15 mouse cellular contexts compared by ENCODE assay signal in genomic region chr11:47129992-47130391, GRCm38 (mm10).
DNase-seq lines count a peak whose midpoint lies in the region; ATAC-seq and TF ChIP-seq lines count a peak whose summit lies in the region.
"Had no signal": no experiment of that assay in that cellular context is flagged by ENCODE, and none has a peak within 500 bp of the region (broad histone marks: within the 10 kb centered on the region; RNA-seq: fewer than 3 reads in every experiment).

No protein-coding gene starts in this region.

- H3K9ac ChIP-seq in liver, adult 2 months (ENCODE audit: low read depth, low read length): no peak overlapping the region
- H3K9ac ChIP-seq in liver, embryonic 12.5 days: no peak overlapping the region
- no peak overlapping the region for H3K9ac ChIP-seq in hindbrain, embryonic 11.5 days (ENCODE audit: low read depth, low read length)
- H3K9ac ChIP-seq: forebrain, embryonic 13.5 days; heart, embryonic 15.5 days; hindbrain, embryonic 15.5 days; limb, embryonic 12.5 days had no signal

- no peak overlapping the region for H3K4me3 ChIP-seq in liver, adult 2 months (ENCODE audit: insufficient read depth, low read depth, low read length)
- no peak overlapping the region for H3K4me3 ChIP-seq in liver, embryonic 12.5 days
- no peak overlapping the region for H3K4me3 ChIP-seq in kidney, adult 2 months (ENCODE audit: insufficient read depth, low read depth, low read length)
- no peak overlapping the region for H3K4me3 ChIP-seq in limb, embryonic 10.5 days
- H3K4me3 ChIP-seq in hindbrain, embryonic 11.5 days (ENCODE audit: low read depth, low read length): no peak overlapping the region
- H3K4me3 ChIP-seq: forebrain, embryonic 13.5 days; heart, embryonic 15.5 days; hindbrain, embryonic 15.5 days; limb, embryonic 12.5 days had no signal

- no peak for ATAC-seq in liver, embryonic 12.5 days
- ATAC-seq in hindbrain, embryonic 11.5 days (ENCODE audit: low FRiP score): no peak
- ATAC-seq: forebrain, embryonic 13.5 days; midbrain, embryonic 16.5 days had no signal

- no peak overlapping the region for H3K27ac ChIP-seq in liver, adult 2 months (replicated peaks; ENCODE audit: insufficient read depth, low read depth, low read length)
- H3K27ac ChIP-seq in liver, embryonic 12.5 days: no peak overlapping the region
- no peak overlapping the region for H3K27ac ChIP-seq in kidney, adult 2 months (ENCODE audit: insufficient read depth, low read depth, low read length)
- H3K27ac ChIP-seq in limb, embryonic 10.5 days: no peak overlapping the region
- no peak overlapping the region for H3K27ac ChIP-seq in hindbrain, embryonic 11.5 days (ENCODE audit: low read depth, low read length)
- H3K27ac ChIP-seq: forebrain, embryonic 13.5 days; heart, embryonic 15.5 days; hindbrain, embryonic 15.5 days; limb, embryonic 12.5 days had no signal

- H3K4me1 ChIP-seq in liver, adult 2 months (ENCODE audit: control insufficient read depth, insufficient read depth, low read length): peaks cover 2% of the 10 kb centered on the region; the same call in 1 of the 2 replicates
- H3K4me1 ChIP-seq in liver, embryonic 12.5 days: no peaks in the 10 kb centered on the region
- H3K4me1 ChIP-seq in kidney, adult 2 months (ENCODE audit: control insufficient read depth, insufficient read depth, low read length): 0 out of 2 replicates have a peak, but pooled peaks cover 2% of the 10 kb centered on the region
- H3K4me1 ChIP-seq in limb, embryonic 10.5 days: peaks cover 15% of the 10 kb centered on the region
- no peaks in the 10 kb centered on the region for H3K4me1 ChIP-seq in hindbrain, embryonic 11.5 days (replicated peaks; ENCODE audit: control insufficient read depth, insufficient read depth, low read length)
- H3K4me1 ChIP-seq: forebrain, embryonic 13.5 days; heart, embryonic 15.5 days; hindbrain, embryonic 15.5 days had no signal

- H3K4me2 ChIP-seq in liver, embryonic 12.5 days: no peak overlapping the region
- no peak overlapping the region for H3K4me2 ChIP-seq in hindbrain, embryonic 11.5 days (replicated peaks; ENCODE audit: low read depth, low read length)
- H3K4me2 ChIP-seq: forebrain, embryonic 13.5 days; heart, embryonic 15.5 days; hindbrain, embryonic 15.5 days; limb, embryonic 12.5 days had no signal

- H3K36me3 ChIP-seq in liver, adult 2 months (ENCODE audit: control insufficient read depth, insufficient read depth, low read length): no peaks in the 10 kb centered on the region
- no peaks in the 10 kb centered on the region for H3K36me3 ChIP-seq in liver, embryonic 12.5 days
- no peaks in the 10 kb centered on the region for H3K36me3 ChIP-seq in kidney, adult 2 months (ENCODE audit: control insufficient read depth, insufficient read depth, low read length)
- H3K36me3 ChIP-seq in limb, embryonic 10.5 days: no peaks in the 10 kb centered on the region
- no peaks in the 10 kb centered on the region for H3K36me3 ChIP-seq in hindbrain, embryonic 11.5 days (ENCODE audit: control insufficient read depth, insufficient read depth, low read length)
- H3K36me3 ChIP-seq: heart, embryonic 15.5 days; hindbrain, embryonic 15.5 days; limb, embryonic 12.5 days had no signal

- no peaks in the 10 kb centered on the region for H3K27me3 ChIP-seq in liver, adult 2 months (ENCODE audit: control insufficient read depth, insufficient read depth, low read length)
- no peaks in the 10 kb centered on the region for H3K27me3 ChIP-seq in liver, embryonic 12.5 days (replicated peaks)
- no peaks in the 10 kb centered on the region for H3K27me3 ChIP-seq in kidney, adult 2 months (replicated peaks; ENCODE audit: control insufficient read depth, insufficient read depth, low read length)
- H3K27me3 ChIP-seq in limb, embryonic 10.5 days (ENCODE audit: low read depth, poor library complexity, severe bottlenecking): no peaks in the 10 kb centered on the region
- no peaks in the 10 kb centered on the region for H3K27me3 ChIP-seq in hindbrain, embryonic 11.5 days (ENCODE audit: control insufficient read depth, insufficient read depth, low read length)
- H3K27me3 ChIP-seq: forebrain, embryonic 13.5 days; heart, embryonic 15.5 days; hindbrain, embryonic 15.5 days; limb, embryonic 12.5 days had no signal

- WGBS in liver, adult 2 months: 18% methylated on average over 7 of the region's 7 CpGs
- WGBS in liver, embryonic 12.5 days (ENCODE audit: insufficient replicate concordance): 43% methylated on average over 7 of the region's 7 CpGs
- 29% methylated on average over 7 of the region's 7 CpGs for WGBS in kidney, adult 2 months
- 46% methylated on average over 7 of the region's 7 CpGs for WGBS in limb, embryonic 10.5 days
- WGBS in hindbrain, embryonic 11.5 days: 63% methylated on average over 7 of the region's 7 CpGs

- H3K79me2 ChIP-seq in liver, adult 2 months (ENCODE audit: control insufficient read depth, insufficient read depth, low read length): no peaks in the 10 kb centered on the region

- no peak for TF ChIP-seq CTCF in liver, adult 2 months (IDR thresholded peaks at IDR 0.05; ENCODE audit: low read depth, low read length)
- no peak for TF ChIP-seq CTCF in kidney, adult 2 months (conservative IDR thresholded peaks at IDR 0.05; ENCODE audit: insufficient read depth, insufficient read length, low read depth, low read length)

- H3K9me3 ChIP-seq in liver, embryonic 12.5 days (replicated peaks): no peaks in the 10 kb centered on the region
- H3K9me3 ChIP-seq in limb, embryonic 10.5 days (replicated peaks): no peaks in the 10 kb centered on the region
- no peaks in the 10 kb centered on the region for H3K9me3 ChIP-seq in hindbrain, embryonic 11.5 days (ENCODE audit: control insufficient read depth, low read length)
- H3K9me3 ChIP-seq: forebrain, embryonic 13.5 days; heart, embryonic 15.5 days; hindbrain, embryonic 15.5 days; limb, embryonic 12.5 days had no signal

- TF ChIP-seq POLR2A in liver, adult 2 months (IDR thresholded peaks at IDR 0.05; ENCODE audit: extremely low read depth, insufficient read depth, low read length): no peak
- no peak for TF ChIP-seq POLR2A in kidney, adult 2 months (IDR thresholded peaks at IDR 0.05; ENCODE audit: low read depth, low read length)

- DNase-seq in liver, adult 2 months (ENCODE audit: extremely low read depth, low read depth, low spot score): peak; percentile 85
- peak; percentile 45 to 61 for DNase-seq in heart, adult 9 months (ENCODE audit: low spot score in 2 of 2)
- DNase-seq in kidney, adult 2 months: peak; percentile 19
- DNase-seq in limb, embryonic 10.5 days (ENCODE audit: low spot score): peak; percentile 31
- DNase-seq in hindbrain, embryonic 11.5 days (ENCODE audit: low spot score): no peak
- no peak for DNase-seq in embryo, embryonic 9.5 days (ENCODE audit: extremely low spot score)
- DNase-seq: adrenal gland, postnatal 14 days; cerebellum, adult 8-10 months; thymus, adult 2 months had no signal

Comparison
In these comparisons a context has a peak if more than half of its experiments do, and no peak if none do; other contexts are left out.
1. DNase-seq: peak in liver, adult 2 months (single experiment), heart, adult 9 months (2 of 2), kidney, adult 2 months (single experiment) and limb, embryonic 10.5 days (single experiment); none in hindbrain, embryonic 11.5 days (single experiment) and embryo, embryonic 9.5 days (single experiment).